Mouse (Mus musculus) right cerebral cortex, postnatal 4 days (tissue): ENCODE data around the gene Zc3h7a.
"Not testable (repeated sequence)": the region's sequence is repeated elsewhere in the genome, so short reads cannot be mapped to it uniquely, and the experiment has no call there.

Experiments used
- DNase-seq: peaks from one replicate; pipeline ENCODE4 v3.0.0-alpha.2; 2022

Gene Zc3h7a

DNA sequence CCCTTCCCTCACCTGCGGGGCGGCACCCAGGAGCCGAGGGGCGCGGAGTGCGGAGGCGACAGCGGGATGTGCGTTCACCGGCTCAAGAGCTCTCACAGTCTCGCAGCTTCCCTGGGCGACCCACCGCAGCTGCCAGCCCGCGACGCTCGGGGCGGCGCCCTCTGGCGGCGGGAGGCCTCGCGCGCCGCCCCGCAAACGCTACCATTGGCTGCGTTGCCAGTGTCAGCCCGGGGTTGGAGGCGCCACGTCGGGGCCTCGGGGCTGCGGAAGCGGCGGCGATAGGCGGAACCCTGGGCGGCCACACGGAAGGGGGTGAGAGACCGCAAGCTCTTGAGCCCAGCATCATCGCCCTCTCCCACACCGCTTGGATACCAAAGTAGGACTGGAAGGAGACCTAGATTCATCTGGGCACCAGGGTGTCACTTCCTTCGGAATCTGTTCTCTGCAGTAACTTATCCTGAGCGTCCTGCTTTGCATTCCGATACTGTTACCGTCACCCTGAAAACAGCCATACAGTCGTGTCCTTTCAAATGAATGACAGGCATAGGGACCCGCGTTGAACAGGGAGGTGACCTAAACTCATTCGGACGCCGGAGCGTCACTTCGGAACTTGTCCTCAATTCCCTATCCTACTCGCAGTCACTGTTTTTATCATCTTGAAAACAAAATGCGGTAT is at the start of gene Zc3h7a:
TSS of gene Zc3h7a (minus strand) at position 186 of the 676 bp plus-strand sequence.
- DNase-seq: peak; percentile 83

- no peak for DNase-seq
Observed at GRCm38 (mm10) chr16:11217801-11218200, 41.6 kb upstream of the Zc3h7a start.

GRCm38 (mm10) chr16:11203600-11204390 is 27.6 kb upstream of the Zc3h7a start:
- no peak for DNase-seq

DNA sequence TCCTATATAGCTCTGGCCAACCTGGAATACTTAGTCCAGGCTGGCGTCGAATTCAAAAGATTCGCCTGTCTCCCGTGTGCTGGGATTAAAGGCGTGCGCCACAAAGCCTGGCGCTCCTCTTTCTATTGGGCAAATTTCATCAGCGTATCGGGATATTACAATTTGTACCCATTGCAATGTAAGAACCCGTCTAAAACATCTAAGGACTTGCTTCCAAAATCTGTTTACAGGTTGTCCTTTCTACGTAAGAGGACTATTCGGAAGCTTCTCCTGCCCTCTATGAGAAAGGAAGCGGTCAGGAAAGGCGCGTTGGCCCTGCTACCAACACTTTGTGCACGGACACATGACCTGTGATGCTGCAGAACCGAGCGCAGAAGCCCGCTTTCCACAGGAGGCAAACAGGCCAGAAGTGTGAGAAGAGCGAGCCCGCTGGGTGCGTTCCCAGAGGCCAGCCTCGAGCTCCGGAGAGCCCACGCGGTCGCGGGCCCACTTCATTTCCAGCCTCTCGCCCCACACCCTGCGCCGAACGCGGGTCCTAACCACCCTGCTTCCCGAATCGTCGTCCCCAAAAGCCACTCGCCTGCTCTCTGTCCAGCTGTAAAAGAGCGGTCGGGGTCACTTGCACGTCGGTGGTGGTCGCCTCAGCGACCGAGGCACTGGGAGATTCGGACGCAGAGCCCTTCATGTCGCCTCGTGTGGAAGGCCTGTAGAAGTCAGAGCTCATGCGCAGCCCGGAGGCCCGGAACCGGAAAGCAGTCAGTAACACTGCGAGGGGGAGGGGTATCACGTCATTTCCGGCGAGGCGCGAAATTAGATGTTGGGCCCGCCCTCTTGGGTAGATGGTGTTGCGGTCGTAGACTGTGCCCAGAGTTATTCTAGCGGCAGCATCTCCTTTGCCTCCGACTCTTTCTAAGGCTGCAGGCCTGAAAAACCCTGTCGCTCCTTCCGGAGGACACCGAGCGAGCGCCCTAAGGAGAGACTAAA is 26.7 kb upstream of the Zc3h7a start, which contains the start of gene Rsl1d1:
TSS of gene Rsl1d1 (minus strand) at position 761 of the 984 bp plus-strand sequence.
- peak; percentile 89 for DNase-seq

DNA sequence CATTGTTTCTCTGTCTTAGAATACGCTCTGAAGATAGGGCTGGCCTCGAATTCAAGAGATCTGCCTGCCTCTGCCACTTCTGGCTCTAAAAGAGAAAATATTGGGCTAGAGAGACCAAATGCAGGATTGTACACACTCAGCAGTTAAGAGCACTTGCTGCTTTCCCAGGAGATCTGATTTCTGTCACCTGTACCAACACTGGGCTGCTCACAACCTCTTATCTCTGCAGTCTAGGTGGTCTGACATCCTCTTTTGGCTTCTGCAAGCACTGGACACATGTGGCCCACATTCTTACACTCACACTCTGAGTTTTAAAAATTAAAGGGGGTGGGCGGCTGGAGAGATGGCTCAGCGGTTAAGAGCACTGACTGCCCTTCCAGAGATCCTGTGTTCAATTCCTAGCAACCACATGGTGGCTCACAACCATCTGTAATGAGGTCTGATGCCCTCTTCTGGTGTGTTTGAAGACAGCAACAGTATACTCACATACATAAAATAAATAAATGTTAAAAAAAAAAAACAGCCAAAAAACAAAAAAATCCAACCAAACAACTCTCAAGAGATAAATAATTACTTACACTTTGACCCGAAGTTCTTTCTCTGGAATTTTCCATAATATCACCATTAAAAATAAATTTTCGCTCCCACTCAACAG is 25.7 kb upstream of the Zc3h7a start:
- DNase-seq: no peak

DNA sequence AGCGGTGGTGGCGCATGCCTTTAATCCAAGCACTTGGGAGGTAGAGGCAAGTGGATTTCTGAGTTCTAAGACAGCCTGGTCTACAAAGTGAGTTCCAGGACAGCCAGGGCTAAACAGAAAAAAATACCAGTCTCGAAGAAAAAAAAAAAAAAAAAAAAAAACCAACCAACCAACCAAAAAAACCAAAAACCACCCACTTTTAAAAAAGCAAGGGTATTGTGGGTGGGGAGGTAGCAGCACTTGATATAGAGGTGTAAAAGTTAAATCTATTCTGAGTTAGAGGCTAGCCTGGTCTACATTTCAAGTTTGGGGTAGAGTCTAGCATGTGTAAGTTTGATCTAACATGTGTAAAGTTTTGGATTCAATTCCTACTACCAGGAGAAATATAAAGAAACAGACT is 24.1 kb upstream of the Zc3h7a start:
- DNase-seq: no peak

DNA sequence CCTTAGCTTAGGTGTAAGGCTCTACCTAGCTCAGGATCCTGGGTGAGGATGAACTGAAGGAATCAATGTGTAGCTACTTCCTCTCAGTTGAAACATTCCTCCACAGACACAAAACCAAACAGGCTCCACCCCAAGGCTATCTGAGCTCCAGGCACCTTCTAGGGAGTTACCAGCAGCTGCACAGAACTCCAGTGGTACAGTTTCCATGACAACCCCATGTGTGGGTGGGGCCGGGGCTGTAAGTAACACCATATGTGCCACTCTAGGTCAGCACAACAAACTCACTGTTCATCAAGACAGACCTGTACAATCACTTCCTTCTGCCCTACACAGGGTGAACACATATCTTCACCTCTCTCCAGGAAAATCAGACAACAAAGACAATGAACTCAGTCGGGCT is 22.3 kb upstream of the Zc3h7a start:
- no peak for DNase-seq

GRCm38 (mm10) chr16:11197052-11197451 is 20.9 kb upstream of the Zc3h7a start:
- no peak for DNase-seq

DNA sequence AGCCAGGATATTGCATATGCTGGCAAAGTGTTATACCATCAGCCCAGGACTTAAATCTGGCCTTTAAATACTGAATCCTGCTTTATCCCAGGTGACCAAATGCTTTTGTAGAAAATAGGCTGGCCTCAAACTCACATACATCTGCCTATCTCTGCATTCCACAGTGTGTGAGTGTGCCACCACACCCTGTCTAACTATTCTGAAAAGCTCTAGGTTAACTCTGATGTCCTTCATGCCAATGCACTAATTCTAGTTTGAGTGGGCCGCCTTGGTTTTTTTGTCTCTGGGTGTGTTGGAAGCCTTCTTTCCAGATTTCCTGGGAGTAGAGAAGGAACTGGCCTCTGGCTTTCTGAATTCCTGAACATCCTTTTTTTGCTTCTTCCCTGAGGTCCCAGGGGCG is 17.0 kb upstream of the Zc3h7a start:
- no peak for DNase-seq

DNA sequence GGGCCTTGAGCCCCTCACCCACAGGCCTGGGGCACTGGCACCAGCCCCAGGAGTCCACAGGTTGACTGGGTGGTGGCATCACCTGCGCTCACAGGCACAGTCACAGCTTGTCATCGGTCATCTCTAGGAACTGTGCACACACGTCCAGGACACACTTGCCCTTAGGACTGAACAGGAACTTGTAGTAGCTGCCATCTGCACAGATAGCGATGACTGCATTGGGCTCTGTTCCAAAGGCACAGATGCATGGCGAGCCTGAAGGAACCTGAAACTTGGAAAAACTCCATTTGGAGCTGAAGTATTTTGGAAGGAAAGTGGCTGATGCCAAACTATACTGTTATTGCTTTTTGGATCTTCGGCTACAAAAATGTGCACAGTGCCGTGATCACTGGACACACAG is 14.0 kb upstream of the Zc3h7a start:
- DNase-seq: no peak

GRCm38 (mm10) chr16:11177404-11177803 is 1.2 kb upstream of the Zc3h7a start:
- no peak for DNase-seq

DNA sequence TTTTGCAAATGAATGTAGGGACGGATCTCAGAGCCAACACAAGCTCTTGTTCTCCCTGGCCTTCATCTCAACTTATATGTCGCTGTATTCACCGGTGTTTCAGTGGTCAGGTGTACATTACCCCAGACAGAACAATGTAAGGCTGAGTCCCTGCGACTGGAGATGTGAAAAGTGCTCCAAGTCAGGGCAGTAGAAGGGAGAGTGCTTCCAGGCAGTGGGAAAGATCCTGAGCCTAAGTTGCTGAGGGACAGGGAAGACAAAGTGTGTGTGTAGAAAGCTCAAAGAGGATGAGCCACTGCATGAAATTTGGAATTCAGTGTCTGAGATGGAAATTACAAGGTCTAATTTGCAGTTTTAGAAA is 671 bp upstream of the Zc3h7a start:
- DNase-seq: no peak

DNA sequence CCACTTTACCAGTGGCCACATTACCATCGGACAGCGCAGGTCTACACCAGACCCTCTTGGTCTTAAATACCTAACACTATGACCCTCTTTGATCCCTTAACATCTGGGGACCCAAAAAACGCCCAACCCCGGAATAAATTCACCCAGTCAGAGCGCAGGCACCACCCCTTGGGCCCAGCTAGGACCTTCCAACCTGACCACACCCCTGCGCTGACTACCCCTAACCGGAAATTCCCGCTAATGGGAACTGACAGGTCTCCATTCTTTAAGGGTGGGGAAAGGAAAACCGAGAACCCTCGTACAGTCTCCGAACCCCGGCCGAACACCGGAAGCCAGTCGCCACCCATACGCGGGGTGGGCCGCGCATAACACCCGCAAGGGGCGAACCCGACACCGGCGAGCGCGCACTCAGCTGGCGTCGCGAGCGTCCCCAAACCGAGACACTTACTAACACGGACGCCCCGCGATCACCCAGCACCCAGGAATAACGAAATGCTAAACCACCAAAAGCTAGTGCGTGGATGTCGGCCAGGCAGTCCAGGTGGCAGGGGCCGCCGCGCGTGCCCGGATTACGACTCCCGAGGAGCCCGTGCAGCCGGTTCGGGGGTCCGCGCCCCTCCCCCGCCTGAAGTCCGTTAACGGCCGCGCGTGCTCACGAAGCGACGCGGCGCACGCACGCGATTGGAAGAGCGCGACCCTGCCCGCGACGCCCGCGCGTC is 545 bp downstream of the Zc3h7a start:
- DNase-seq: no peak

DNA sequence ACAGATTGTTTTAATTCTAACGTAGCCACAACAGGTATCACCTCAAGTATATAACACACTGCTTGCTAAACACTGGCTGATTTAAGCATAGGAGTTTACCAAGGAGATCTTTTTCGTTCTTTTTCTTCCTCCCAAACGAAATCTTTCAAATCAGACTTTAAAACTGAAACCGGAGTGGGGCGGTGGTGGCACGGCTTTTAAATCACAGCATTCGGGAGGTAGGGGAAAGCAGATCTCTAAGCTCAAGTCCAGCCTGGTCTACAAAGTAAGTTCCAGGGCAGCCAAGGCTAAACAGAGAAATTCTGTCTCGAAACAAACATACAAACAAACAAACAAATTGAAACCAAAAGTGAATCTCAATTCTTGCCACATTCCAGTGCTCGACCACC is 1.1 kb downstream of the Zc3h7a start:
- no peak for DNase-seq

DNA sequence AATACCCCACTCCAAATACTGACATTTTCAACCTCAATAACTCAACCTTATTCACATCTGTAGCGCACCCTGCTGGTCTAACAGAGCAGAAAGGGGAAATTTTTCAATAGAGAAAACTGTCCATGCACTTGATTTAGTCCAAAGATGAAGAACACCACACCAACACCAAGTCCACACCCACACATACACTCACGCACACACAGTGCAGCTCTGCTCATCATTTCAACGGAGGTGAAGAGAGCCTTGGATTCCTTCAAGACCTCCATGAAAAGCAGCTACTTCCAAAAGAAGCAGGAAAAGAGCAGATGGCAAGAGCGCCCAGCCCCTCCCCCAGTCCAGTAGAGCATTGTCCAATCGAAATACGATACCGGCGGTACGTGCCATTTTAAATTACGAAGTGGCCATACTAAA is 1.5 kb downstream of the Zc3h7a start:
- DNase-seq: peak; percentile 51

DNA sequence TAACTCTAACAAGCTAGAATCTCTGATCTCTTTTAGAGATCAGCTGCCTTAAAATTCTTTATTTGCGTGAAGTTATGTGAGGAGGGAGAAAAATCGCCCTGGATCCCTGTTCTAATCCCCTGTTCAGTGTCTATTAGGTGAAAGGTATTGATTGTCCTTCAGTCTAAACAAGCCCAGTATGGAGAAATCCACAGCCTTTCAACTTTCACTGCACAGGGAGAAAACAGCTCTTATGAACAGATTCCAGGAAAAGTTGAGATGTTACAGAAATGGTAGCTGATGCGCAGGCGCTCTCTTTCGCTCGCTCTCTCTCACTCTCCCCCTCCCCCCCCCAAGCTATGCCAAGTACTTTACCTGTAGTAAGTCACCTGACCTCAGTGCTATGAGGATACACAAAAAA is 4.5 kb downstream of the Zc3h7a start:
- no peak for DNase-seq

GRCm38 (mm10) chr16:11166431-11166830 is 9.8 kb downstream of the Zc3h7a start:
- no peak for DNase-seq

DNA sequence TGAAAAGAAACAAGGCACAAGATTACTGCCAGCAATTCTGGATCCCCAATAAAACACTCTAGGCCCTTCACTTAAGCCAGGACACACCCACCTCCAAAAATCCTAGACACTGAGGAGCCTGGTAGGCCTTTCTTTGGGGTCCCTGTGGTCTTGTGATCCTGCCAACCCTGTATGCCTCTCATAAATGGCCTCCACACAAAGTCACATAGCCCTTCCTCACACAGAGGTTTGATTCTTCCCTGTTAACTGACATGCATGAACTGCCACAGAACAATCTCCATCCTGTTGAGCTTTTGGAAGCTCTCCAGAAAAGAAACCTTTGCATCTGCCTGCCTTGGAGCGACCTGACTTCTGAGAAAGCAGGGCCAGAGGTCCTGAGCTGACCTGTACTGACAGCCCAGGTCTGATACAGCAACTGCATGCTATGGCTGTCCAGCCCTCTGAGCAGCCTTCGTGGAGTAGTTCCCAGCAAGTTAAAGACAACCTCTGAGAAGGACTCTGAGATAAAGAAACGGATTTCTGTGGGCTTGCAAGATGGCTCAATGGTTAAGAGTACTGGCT is 11.4 kb downstream of the Zc3h7a start:
- no peak for DNase-seq

- DNase-seq: not testable (repeated sequence)
Observed at GRCm38 (mm10) chr16:11157721-11158120, 18.5 kb downstream of the Zc3h7a start.

DNA sequence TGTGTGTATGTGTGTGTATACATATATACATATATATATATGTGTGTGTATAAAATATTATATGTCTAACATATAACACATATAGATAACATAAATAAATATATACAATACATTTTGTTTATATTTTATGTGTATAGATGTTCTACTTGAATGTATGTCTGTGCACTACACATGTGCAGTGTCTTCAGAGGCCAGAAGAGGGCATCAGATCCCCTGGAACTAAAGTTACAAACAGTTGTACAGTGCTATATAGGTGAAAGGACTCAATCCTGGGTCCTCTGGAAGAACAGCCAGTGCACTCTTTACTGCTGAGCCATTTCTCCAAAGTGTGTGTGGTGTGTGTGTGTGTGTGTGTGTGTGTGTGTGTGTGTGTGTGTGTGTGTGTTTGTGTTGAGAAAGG is 21.7 kb downstream of the Zc3h7a start:
- no peak for DNase-seq

GRCm38 (mm10) chr16:11143706-11144483 is 32.3 kb downstream of the Zc3h7a start:
- DNase-seq: peak; percentile 100
